Mouse (Mus musculus) liver, embryonic 14.5 days (tissue): ENCODE results near the gene C2cd2l.

ENCODE experiments used
- CTCF ChIP-seq: IDR thresholded peaks from 2 replicates; pipeline ENCODE4 v1.5.1; 2016; ENCODE audit warnings: antibody characterized with exemption, low read depth, control low read depth
- EP300 ChIP-seq: IDR thresholded peaks from 2 replicates; pipeline ENCODE4 v1.6.1; 2016; ENCODE audit warnings: antibody characterized with exemption, low read depth

GRCm38 (mm10) chr9:44341487-44341886, 21.4 kb upstream of the C2cd2l start:
- no peak for TF ChIP-seq EP300
- TF ChIP-seq CTCF, result no peak
